Mouse (Mus musculus): ENCODE data around the gene Rai1.

Gene Rai1

GRCm38 (mm10) chr11:60163362-60163761 is 58.5 kb downstream of the Rai1 start:
- no peak for DNase-seq (ENCODE audit: low read depth, low spot score)

GRCm38 (mm10) chr11:60164450-60164849 is 59.6 kb downstream of the Rai1 start:
- DNase-seq (ENCODE audit: low read depth, low spot score) = no peak

- no peak for DNase-seq (ENCODE audit: low read depth, low spot score)
Observed at GRCm38 (mm10) chr11:60165076-60165475, 60.3 kb downstream of the Rai1 start.

- no peak for DNase-seq (ENCODE audit: low read depth, low spot score)
Observed at GRCm38 (mm10) chr11:60168780-60169179, 64.0 kb downstream of the Rai1 start.

GRCm38 (mm10) chr11:60172074-60172473 is 67.3 kb downstream of the Rai1 start:
- no peak for DNase-seq (ENCODE audit: low read depth, low spot score)

- no peak for DNase-seq (ENCODE audit: low read depth, low spot score)
Observed at GRCm38 (mm10) chr11:60173606-60174184, 68.9 kb downstream of the Rai1 start.

- peak; percentile 46 for DNase-seq (ENCODE audit: low read depth, low spot score)
Observed at GRCm38 (mm10) chr11:60175371-60176181, 70.8 kb downstream of the Rai1 start.

- DNase-seq (ENCODE audit: low read depth, low spot score) = peak; percentile 78
Observed at GRCm38 (mm10) chr11:60176182-60176974, 71.6 kb downstream of the Rai1 start.

- DNase-seq (ENCODE audit: low read depth, low spot score) = peak; percentile 58
Observed at GRCm38 (mm10) chr11:60176975-60177657, 72.3 kb downstream of the Rai1 start.

GRCm38 (mm10) chr11:60178005-60178404 is 73.2 kb downstream of the Rai1 start:
- DNase-seq (ENCODE audit: low read depth, low spot score) = no peak

- no peak for DNase-seq (ENCODE audit: low read depth, low spot score)
Observed at GRCm38 (mm10) chr11:60178506-60178905, 73.7 kb downstream of the Rai1 start.

GRCm38 (mm10) chr11:60182116-60182670 is 77.4 kb downstream of the Rai1 start:
- no peak for DNase-seq (ENCODE audit: low read depth, low spot score)

- DNase-seq (ENCODE audit: low read depth, low spot score) = no peak
Observed at GRCm38 (mm10) chr11:60182741-60183140, 77.9 kb downstream of the Rai1 start.

- no peak for DNase-seq (ENCODE audit: low read depth, low spot score)
Observed at GRCm38 (mm10) chr11:60184346-60185325, 79.8 kb downstream of the Rai1 start.

GRCm38 (mm10) chr11:60185396-60186231 is 80.8 kb downstream of the Rai1 start:
- no peak for DNase-seq (ENCODE audit: low read depth, low spot score)

GRCm38 (mm10) chr11:60187070-60187469 is 82.3 kb downstream of the Rai1 start:
- DNase-seq (ENCODE audit: low read depth, low spot score) = no peak

- DNase-seq (ENCODE audit: low read depth, low spot score) = no peak
Observed at GRCm38 (mm10) chr11:60188275-60188853, 83.6 kb downstream of the Rai1 start.

GRCm38 (mm10) chr11:60189501-60190040 is 84.8 kb downstream of the Rai1 start:
- no peak for DNase-seq (ENCODE audit: low read depth, low spot score)

Data from forelimb bud, embryonic 11.5 days (tissue).